Mouse (Mus musculus) CH12.LX (cell line): ENCODE measurements around the gene Unc5cl. TPM values are rescaled to one million over a fixed set of nuclear protein-coding genes. Genes with fewer than 3 reads are reported as not detected.

Source experiments
- DNase-seq: peaks from one replicate; pipeline ENCODE4 v3.0.0-alpha.2; 2013; ENCODE audit errors: extremely low read depth
- H3K27ac ChIP-seq: 2 replicates; pipeline ENCODE4 v1.5.1; 2012; ENCODE audit warnings: low read depth, mild to moderate bottlenecking, control low read depth, moderate library complexity; ENCODE audit not compliant: insufficient read depth
- H3K27me3 ChIP-seq: replicated peaks from 2 replicates; pipeline ENCODE3; 2012; ENCODE audit warnings: inconsistent platforms
- H3K36me3 ChIP-seq, 2 experiments: replicated peaks in 1 of 2; 2 replicates each; pipeline versions ENCODE3 to v1.6.1; 2012; ENCODE audit warnings: inconsistent platforms in 1 of 2, low read length in 1 of 2, mild to moderate bottlenecking in 1 of 2, mixed read lengths in 1 of 2, moderate library complexity in 1 of 2; ENCODE audit not compliant: control insufficient read depth in 1 of 2, insufficient read depth in 1 of 2
- H3K4me1 ChIP-seq, 2 experiments: 2 replicates each; pipeline ENCODE4 v1.6.1; 2012; ENCODE audit warnings: inconsistent platforms in 1 of 2, moderate library complexity in 1 of 2; ENCODE audit not compliant: insufficient read depth in 2 of 2, control insufficient read depth in 1 of 2
- H3K4me2 ChIP-seq: 2 replicates; pipeline ENCODE4 v1.6.1; 2012; ENCODE audit warnings: low read depth, mild to moderate bottlenecking, control low read depth; ENCODE audit not compliant: poor library complexity, insufficient read depth, severe bottlenecking
- H3K4me3 ChIP-seq, 3 experiments: fragments of 150-350 bp in 1 of 3; sonication (generic) in 1 of 3; replicated peaks in 1 of 3; 2 replicates each; pipeline versions ENCODE3 to v1.5.1; 2011 to 2012; ENCODE audit warnings: low read depth in 2 of 3, low read length in 2 of 3, mild to moderate bottlenecking in 2 of 3, moderate library complexity in 2 of 3, control low read depth in 1 of 3, improper control_type of control experiment in 1 of 3, inconsistent platforms in 1 of 3, mixed read lengths in 1 of 3; ENCODE audit not compliant: poor library complexity in 1 of 3
- H3K79me2 ChIP-seq: replicated peaks from 2 replicates; pipeline ENCODE4 v1.6.1; 2012; ENCODE audit warnings: mild to moderate bottlenecking, moderate library complexity; ENCODE audit not compliant: control insufficient read depth, poor library complexity, insufficient read depth, severe bottlenecking; ENCODE audit errors: extremely low read depth
- H3K9ac ChIP-seq: 2 replicates; pipeline ENCODE4 v1.6.1; 2012; ENCODE audit warnings: low read depth, mild to moderate bottlenecking, control low read depth, moderate library complexity; ENCODE audit not compliant: insufficient read depth
- H3K9me3 ChIP-seq: replicated peaks from 2 replicates; pipeline ENCODE3; 2012; ENCODE audit warnings: low read length, inconsistent platforms, mixed read lengths
- BHLHE40 ChIP-seq: IDR thresholded peaks from 2 replicates; pipeline ENCODE4 v1.6.1; 2011; ENCODE audit warnings: mild to moderate bottlenecking, low read depth, low read length, improper control_type of control experiment
- CHD1 ChIP-seq: IDR thresholded peaks from 2 replicates; pipeline ENCODE4 v1.6.1; 2012; ENCODE audit warnings: low read depth, low read length, improper control_type of control experiment, inconsistent platforms
- E2F4 ChIP-seq: IDR thresholded peaks from 2 replicates; pipeline ENCODE4 v1.6.1; 2011; ENCODE audit warnings: low read depth, low read length, improper control_type of control experiment; ENCODE audit not compliant: insufficient replicate concordance
- HCFC1 ChIP-seq: IDR thresholded peaks from 2 replicates; pipeline ENCODE4 v1.6.1; 2012; ENCODE audit warnings: low read depth, mild to moderate bottlenecking, inconsistent platforms, low read length, improper control_type of control experiment
- JUN ChIP-seq: IDR thresholded peaks from 2 replicates; pipeline ENCODE4 v1.6.1; 2011; ENCODE audit warnings: low read depth, mild to moderate bottlenecking, low read length, improper control_type of control experiment, moderate library complexity; ENCODE audit not compliant: insufficient read depth
- JUND ChIP-seq: conservative IDR thresholded peaks from 2 replicates; pipeline ENCODE4 v1.6.1; 2011; ENCODE audit warnings: low read depth, low read length, improper control_type of control experiment
- KAT2A ChIP-seq: IDR thresholded peaks from 2 replicates; pipeline ENCODE4 v1.6.1; 2012; ENCODE audit warnings: low read length, improper control_type of control experiment, inconsistent platforms; ENCODE audit not compliant: insufficient replicate concordance
- MAFK ChIP-seq: IDR thresholded peaks from 2 replicates; pipeline ENCODE4 v1.6.1; 2011; ENCODE audit warnings: low read length, improper control_type of control experiment; ENCODE audit not compliant: insufficient replicate concordance
- MEF2A ChIP-seq: IDR thresholded peaks from 2 replicates; pipeline ENCODE4 v1.6.1; 2014; ENCODE audit warnings: low read depth, mild to moderate bottlenecking, inconsistent platforms, low read length, improper control_type of control experiment, borderline replicate concordance
- MXI1 ChIP-seq: IDR thresholded peaks from 2 replicates; pipeline ENCODE4 v1.6.1; 2011; ENCODE audit warnings: mild to moderate bottlenecking, low read depth, low read length, improper control_type of control experiment
- MYC ChIP-seq: IDR thresholded peaks from 2 replicates; pipeline ENCODE4 v1.6.1; 2011; ENCODE audit warnings: low read depth, mild to moderate bottlenecking, improper control_type of control experiment, low read length
- PAX5 ChIP-seq: IDR thresholded peaks from 2 replicates; pipeline ENCODE4 v1.6.1; 2012; ENCODE audit warnings: low read length, inconsistent platforms, mixed read lengths
- POLR2AphosphoS2 ChIP-seq: IDR thresholded peaks from 2 replicates; pipeline ENCODE4 v1.6.1; 2011; ENCODE audit warnings: low read depth, low read length, improper control_type of control experiment
- RCOR1 ChIP-seq: conservative IDR thresholded peaks from 2 replicates; pipeline ENCODE4 v1.6.1; 2012; ENCODE audit warnings: low read depth, mild to moderate bottlenecking, inconsistent platforms, low read length, improper control_type of control experiment
- SIN3A ChIP-seq: IDR thresholded peaks from 2 replicates; pipeline ENCODE4 v1.6.1; 2012; ENCODE audit warnings: low read length, improper control_type of control experiment, inconsistent platforms
- SMC3 ChIP-seq: IDR thresholded peaks from 2 replicates; pipeline ENCODE4 v1.6.1; 2011; ENCODE audit warnings: low read depth, low read length, improper control_type of control experiment
- TCF12 ChIP-seq: IDR thresholded peaks from 2 replicates; pipeline ENCODE4 v1.6.1; 2014; ENCODE audit warnings: low read depth, mild to moderate bottlenecking, inconsistent platforms, low read length, improper control_type of control experiment
- UBTF ChIP-seq: IDR thresholded peaks from 2 replicates; pipeline ENCODE4 v1.6.1; 2012; ENCODE audit warnings: low read depth, mild to moderate bottlenecking, inconsistent platforms, low read length, improper control_type of control experiment, moderate library complexity
- ZMIZ1 ChIP-seq: IDR thresholded peaks from 2 replicates; pipeline ENCODE4 v1.6.1; 2012; ENCODE audit warnings: low read depth, mild to moderate bottlenecking, inconsistent platforms, low read length, improper control_type of control experiment
- dilution Hi-C: fragments of 300-500 bp; cut with MboI; formaldehyde crosslinking; loops from 2 replicates; pipeline ENCODE4 v1.14.3; 2020; ENCODE audit warnings: low sequenced_read_pairs; ENCODE audit not compliant: extremely low pct_unique_long_range_greater_than_20kb, extremely low pct_ligation_motif_present
- in situ Hi-C: fragments of 300-500 bp; cut with MboI; formaldehyde crosslinking; loops from 3 replicates; pipeline ENCODE4 v1.14.3; 2019; ENCODE audit warnings: low sequenced_read_pairs, low pct_ligation_motif_present, low pct_unique_long_range_greater_than_20kb, mixed read lengths
- polyA plus RNA-seq: library from polyadenylated mRNA; unstranded; fragments of >175 nt; gene quantifications from 2 replicates; pipeline ENCODE4 v1.2.1, GENCODE M21; 2012; ENCODE audit warnings: low read depth; ENCODE audit not compliant: insufficient read length
- total RNA-seq, 2 experiments: library from RNA; depleted of rRNA; stranded (reverse); fragments of 300-350 nt in 1 of 2; fragments of >200 nt in 1 of 2; gene quantifications; 2 replicates each; pipeline ENCODE4 v1.2.3; 2012 to 2014

The Unc5cl gene
- total and polyA plus RNA-seq, 3 experiments: 0.09 to 0.21 TPM; not detected in 1

GRCm38 (mm10) chr17:48455955-48456354, 1.3 kb downstream of the Unc5cl start:
- no peak for DNase-seq
- H3K27me3 ChIP-seq: peaks cover 4% of the 10 kb centered on the region
- no peaks in the 10 kb centered on the region for H3K36me3 ChIP-seq
- in situ Hi-C loops (loop anchor here (10.0 to 25.0 kb wide), 2 partner anchors 149 to 956 kb away; no protein-coding TSS in a partner anchor), dilution Hi-C loops (no loop called here)
- TF ChIP-seq TCF12 (no peak), CHD1 (no peak), KAT2A (no peak), MXI1 (no peak), MAFK (no peak), MYC (no peak), RCOR1 (no peak), MEF2A (no peak), ZMIZ1 (no peak), BHLHE40 (no peak), SMC3 (no peak), JUN (no peak), UBTF (no peak), E2F4 (no peak), SIN3A (no peak), POLR2AphosphoS2 (no peak), JUND (no peak), PAX5 (no peak), HCFC1 (no peak)
- H3K27ac ChIP-seq: no peak overlapping the region
- no peak overlapping the region for H3K9ac ChIP-seq
- no peaks in the 10 kb centered on the region for H3K79me2 ChIP-seq
- H3K4me2 ChIP-seq: no peak overlapping the region
- no peaks in the 10 kb centered on the region for H3K9me3 ChIP-seq
- peaks cover 3% of the 10 kb centered on the region in 2 experiments; a peak in 2 of 4 replicates for H3K4me1 ChIP-seq
- no peak overlapping the region for H3K4me3 ChIP-seq

GRCm38 (mm10) chr17:48457971-48458653, 3.4 kb downstream of the Unc5cl start:
- no peak overlapping the region for H3K4me3 ChIP-seq
- H3K27ac ChIP-seq: no peak overlapping the region
- no peak for TF ChIP-seq JUND
- H3K79me2 ChIP-seq: no peaks in the 10 kb centered on the region
- no peaks in the 10 kb centered on the region for H3K4me1 ChIP-seq
- peaks cover 4% of the 10 kb centered on the region for H3K27me3 ChIP-seq
- H3K9ac ChIP-seq: no peak overlapping the region
- H3K36me3 ChIP-seq: no peaks in the 10 kb centered on the region
- no peak overlapping the region for H3K4me2 ChIP-seq
- in situ Hi-C loops (loop anchor here (10.0 to 25.0 kb wide), 2 partner anchors 147 to 954 kb away; no protein-coding TSS in a partner anchor), dilution Hi-C loops (no loop called here)
- H3K9me3 ChIP-seq: no peaks in the 10 kb centered on the region
- DNase-seq: no peak
